Mouse (Mus musculus) splenic B cell, adult 2 months (primary cell): ENCODE data around the gene Chn2.

Experiments
- DNase-seq: peaks from one replicate; pipeline ENCODE4 v3.0.0-alpha.2; 2011; ENCODE audit warnings: low read depth, low spot score
- H3K27me3 ChIP-seq: 2 replicates; pipeline ENCODE4 v1.6.1; 2012; ENCODE audit warnings: mild to moderate bottlenecking, low read length, moderate library complexity, mixed read lengths; ENCODE audit not compliant: control insufficient read depth, poor library complexity, insufficient read depth, severe bottlenecking
- H3K36me3 ChIP-seq: 2 replicates; pipeline ENCODE4 v1.6.1; 2012; ENCODE audit warnings: mild to moderate bottlenecking, low read length, moderate library complexity, mixed read lengths; ENCODE audit not compliant: control insufficient read depth, poor library complexity, insufficient read depth, severe bottlenecking

Chn2 gene

GRCm38 (mm10) chr6:54179056-54179873, 139.9 kb downstream of the Chn2 start:
- Histone ChIP-seq H3K36me3 (no peaks in the 10 kb centered on the region), H3K27me3 (no peaks in the 10 kb centered on the region)
- no peak for DNase-seq

DNA sequence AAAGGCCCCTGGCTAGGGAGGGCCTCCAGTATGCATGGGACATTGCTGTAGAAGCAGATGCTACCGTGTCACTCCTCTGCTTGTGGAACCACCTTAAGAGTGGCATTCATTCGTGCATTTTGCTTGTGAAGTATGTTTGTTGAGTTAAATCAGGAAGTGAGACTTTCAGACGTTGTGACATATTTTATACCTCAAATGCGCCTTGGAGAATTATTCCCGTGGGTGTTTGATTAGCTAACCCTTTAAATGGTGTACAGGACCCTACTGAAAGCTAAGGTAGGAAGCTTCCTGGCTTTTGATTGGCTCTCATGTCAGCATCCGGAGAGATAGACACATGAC, 140.5 kb downstream of the Chn2 start:
- H3K27me3 ChIP-seq = no peaks in the 10 kb centered on the region
- no peaks in the 10 kb centered on the region for H3K36me3 ChIP-seq
- peak; percentile 41 for DNase-seq

DNA sequence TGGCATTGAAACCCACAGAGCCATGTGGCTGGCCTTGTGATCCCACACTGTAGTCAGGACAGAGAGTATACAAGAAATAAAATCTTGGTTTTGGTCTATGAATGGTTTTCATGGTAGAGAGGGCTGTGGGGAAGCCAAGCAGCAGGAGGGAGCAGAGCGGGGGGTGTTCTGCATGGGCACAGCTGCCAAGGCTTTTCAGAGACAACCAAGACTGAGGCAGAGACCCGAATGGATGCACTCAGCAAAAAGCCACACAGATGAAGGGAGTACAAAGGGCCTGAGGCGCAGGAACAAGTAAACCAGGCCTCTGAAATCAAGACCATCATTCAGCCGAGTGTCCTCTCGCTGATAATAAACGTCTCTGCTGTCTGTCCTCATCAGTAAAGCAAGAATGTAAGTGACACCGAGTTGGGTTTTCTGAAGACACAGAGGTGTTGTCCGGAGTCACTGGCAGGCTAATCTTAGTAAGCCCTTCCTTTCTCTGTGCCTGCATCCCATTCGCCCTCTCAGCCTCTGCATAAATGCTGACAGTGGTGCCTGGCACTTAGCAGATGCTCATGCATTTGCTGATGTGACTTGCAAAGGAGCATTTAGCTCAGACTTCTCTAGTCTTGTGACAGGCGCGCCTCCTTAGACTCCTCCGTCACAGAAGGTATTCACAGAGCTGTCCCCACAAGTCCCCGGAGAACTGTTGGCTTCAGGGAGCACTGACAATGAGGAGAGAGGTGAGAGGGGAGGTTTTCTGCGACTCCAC, 144.6 kb downstream of the Chn2 start:
- no peaks in the 10 kb centered on the region for H3K36me3 ChIP-seq
- no peak for DNase-seq
- no peaks in the 10 kb centered on the region for H3K27me3 ChIP-seq

DNA sequence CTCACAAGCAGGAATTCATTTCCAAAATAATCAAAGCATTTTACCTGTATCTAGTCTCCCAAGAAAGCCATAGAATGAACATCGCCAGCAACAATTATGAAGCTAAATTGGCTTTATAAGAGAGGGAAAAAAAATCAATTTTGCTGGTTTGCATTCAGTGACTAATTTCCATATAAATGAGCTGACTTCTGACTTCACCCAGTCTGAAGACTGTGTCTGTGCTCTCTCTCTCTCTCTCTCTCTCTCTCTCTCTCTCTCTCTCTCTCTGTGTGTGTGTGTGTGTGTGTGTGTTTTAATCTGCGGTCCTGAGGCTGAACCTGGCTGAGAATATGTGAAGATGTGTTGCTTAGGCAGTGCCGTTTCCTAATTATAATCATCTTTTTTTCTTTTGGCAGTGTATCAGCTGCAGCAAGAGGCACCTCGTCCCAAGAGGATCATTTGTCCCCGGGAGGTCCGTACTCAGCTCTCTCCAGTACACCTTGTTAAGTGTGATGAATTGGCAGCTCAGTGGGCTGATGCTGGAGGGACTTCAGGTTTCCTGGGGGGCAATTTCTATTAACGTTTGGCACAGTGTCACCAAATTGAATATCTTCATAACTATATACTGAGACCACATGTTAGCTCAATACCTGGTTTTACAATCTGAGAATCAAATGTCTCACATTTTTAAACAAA, 154.4 kb downstream of the Chn2 start:
- H3K27me3 ChIP-seq = no peaks in the 10 kb centered on the region
- H3K36me3 ChIP-seq = no peaks in the 10 kb centered on the region
- no peak for DNase-seq

DNA sequence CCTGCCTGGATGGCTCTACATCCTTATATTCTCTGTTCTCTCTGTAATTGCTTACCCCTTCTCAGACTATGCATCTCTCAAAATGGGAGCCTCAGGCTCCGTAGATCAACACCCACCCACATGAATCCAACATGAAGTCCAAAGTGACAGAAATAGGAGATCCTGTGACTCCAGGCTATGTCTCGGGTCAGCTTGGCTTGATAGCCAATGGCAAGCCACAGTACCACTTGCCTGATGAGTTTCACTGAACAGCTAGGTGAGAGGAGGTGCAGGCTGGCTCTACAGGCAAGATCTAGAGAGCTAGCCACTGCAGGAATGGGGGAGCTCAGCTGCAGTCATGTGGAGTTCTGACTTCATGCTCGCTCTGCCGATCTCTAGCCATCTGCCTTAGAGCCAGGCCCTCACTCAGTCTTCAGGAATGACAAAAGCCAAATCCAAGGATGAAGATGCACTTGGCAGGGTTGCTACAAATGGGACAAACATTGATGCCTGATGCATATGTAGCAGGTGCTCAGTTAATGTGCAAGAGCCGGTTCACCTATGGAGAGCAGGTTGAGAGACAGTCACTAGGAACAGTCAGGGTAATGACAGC, 158.6 kb downstream of the Chn2 start:
- no peaks in the 10 kb centered on the region for H3K27me3 ChIP-seq
- no peak for DNase-seq
- no peaks in the 10 kb centered on the region for H3K36me3 ChIP-seq

- Histone ChIP-seq H3K36me3 (no peaks in the 10 kb centered on the region), H3K27me3 (no peaks in the 10 kb centered on the region)
- DNase-seq = no peak
These were observed 160.2 kb downstream of the Chn2 start for GRCm38 (mm10) chr6:54199516-54199915.

- no peak for DNase-seq
- H3K36me3 ChIP-seq = no peaks in the 10 kb centered on the region
- H3K27me3 ChIP-seq = no peaks in the 10 kb centered on the region
These were observed 160.8 kb downstream of the Chn2 start for GRCm38 (mm10) chr6:54200031-54200722.

GRCm38 (mm10) chr6:54202311-54203020, 163.1 kb downstream of the Chn2 start:
- DNase-seq = no peak
- Histone ChIP-seq H3K36me3 (no peaks in the 10 kb centered on the region), H3K27me3 (no peaks in the 10 kb centered on the region)

DNA sequence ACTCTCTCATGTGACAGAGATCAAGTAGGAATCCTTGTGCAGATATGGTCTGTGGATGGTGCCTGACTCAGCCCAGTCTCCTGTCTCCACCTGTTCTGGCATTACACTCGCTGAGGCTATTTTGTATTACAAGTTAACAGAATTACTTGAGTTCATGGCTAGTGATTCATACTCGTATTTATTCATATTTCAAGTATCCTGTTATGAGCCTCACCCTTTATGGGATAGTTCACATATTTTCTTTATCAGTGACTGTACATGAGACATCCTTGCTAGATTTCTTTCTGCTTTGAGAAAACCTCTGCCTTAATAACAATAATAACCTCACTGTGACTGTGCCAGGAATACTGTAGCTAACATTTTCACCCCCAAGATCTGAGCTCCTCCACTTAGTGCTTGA, 164.0 kb downstream of the Chn2 start:
- Histone ChIP-seq H3K27me3 (no peaks in the 10 kb centered on the region), H3K36me3 (no peaks in the 10 kb centered on the region)
- DNase-seq = no peak

DNA sequence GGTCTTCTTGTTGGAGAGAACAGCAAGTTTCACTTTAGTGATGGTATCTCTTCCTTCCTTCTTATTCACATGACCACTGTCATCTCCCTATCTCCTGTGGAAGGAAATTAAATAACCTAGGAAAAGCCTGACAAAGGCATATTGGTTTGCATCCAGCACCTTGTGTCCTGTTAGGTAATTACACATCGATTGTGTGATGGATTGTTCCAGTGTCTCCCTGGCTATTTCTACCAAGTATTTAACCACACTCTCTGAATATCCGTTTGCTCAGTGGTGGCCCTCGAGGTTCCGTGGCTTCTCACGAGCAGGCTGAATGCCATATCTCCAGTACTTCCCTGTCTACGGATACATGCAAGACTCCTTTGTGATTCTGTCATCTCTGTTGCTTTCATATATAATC, 164.6 kb downstream of the Chn2 start:
- H3K27me3 ChIP-seq = no peaks in the 10 kb centered on the region
- H3K36me3 ChIP-seq = no peaks in the 10 kb centered on the region
- DNase-seq = no peak

DNA sequence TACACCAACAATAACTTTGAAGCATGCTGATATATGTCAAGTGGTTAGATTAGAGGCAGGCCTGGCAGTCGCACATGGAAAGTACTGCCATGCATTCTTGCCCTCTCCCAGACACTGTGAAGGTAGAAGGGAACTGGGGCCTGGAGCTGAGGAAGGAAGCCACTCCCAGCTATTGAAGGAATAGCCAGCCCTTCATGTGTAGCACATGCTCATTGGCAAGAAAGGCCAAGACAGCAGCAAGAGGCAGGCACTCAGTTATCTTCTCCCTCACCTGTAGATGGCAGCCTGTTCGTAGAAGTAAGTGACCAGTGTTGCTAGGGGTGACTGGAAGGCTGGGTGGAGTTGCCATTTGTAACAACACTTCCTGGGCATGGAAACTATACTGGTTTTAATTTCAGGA, 165.6 kb downstream of the Chn2 start:
- Histone ChIP-seq H3K27me3 (no peaks in the 10 kb centered on the region), H3K36me3 (no peaks in the 10 kb centered on the region)
- no peak for DNase-seq

DNA sequence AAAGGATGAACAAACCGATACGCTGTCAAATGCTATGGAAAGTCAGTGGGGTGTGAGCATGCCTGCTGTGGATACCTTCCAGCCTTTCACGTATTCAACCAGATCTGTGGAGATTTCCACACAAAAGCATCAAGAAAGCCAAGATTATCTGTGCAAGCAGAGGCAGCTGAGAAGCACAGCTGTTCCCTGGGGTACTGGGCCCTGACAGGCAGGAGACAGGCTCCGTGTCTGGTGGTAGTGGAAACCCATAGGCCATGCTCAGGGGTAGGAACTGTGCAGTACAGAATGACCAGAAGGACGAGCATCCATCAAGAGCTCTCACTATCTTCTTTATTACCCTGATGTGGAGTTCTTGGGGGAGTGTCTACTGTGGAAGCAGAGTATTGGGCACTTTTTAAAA, 166.1 kb downstream of the Chn2 start:
- H3K36me3 ChIP-seq = no peaks in the 10 kb centered on the region
- H3K27me3 ChIP-seq = no peaks in the 10 kb centered on the region
- no peak for DNase-seq

GRCm38 (mm10) chr6:54206221-54206738, 166.9 kb downstream of the Chn2 start:
- Histone ChIP-seq H3K36me3 (no peaks in the 10 kb centered on the region), H3K27me3 (no peaks in the 10 kb centered on the region)
- no peak for DNase-seq

DNA sequence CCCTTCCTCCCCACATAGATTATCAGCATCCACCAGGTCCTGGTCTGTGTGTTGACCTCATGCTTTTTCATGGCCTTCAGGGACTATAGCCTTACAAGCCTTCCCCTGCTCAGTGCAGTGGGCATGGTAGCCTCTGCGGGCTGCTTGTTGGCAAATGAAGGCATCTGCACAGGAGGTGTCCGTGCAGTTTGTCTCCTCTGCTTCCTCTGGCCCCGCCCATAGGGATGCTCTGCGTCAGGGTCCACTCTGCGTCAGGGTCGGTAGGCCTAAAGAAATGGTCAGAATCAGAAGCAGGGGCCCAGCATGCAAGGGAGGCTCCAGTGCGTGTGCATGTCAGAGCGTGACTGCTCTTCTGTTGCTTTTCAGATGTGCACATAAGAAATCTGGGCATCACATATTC, 169.4 kb downstream of the Chn2 start:
- Histone ChIP-seq H3K27me3 (no peaks in the 10 kb centered on the region), H3K36me3 (no peaks in the 10 kb centered on the region)
- no peak for DNase-seq
